Mouse (Mus musculus): ENCODE data around the gene Mfap2. TPM values are rescaled to one million over a fixed set of nuclear protein-coding genes. Genes with fewer than 3 reads are reported as not detected.

Gene Mfap2
- 8.8 and 9.5 TPM in 2 replicates for polyA plus RNA-seq (2012; rRNA removed)

DNA sequence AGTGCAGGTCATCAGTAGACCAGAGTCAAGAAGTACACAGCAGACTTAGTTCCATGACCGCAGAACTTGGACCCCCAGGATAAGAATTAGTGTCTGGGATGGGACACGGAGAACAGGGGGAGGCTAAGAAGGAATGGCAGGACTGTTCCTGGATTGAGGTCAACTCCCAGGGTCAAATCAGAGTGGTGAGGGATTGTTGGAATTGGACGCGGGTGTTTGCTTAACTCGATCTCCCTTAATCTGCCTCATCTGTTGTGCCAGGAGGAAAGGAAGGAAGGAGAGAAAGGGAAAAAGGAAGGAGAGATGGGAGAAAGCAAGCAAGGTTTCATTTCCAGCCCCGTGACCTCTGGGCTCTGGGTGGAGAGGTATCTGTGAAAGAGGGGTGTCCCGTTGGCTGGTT is at the start of gene Mfap2:
Mfap2 (plus strand) TSS at position 301 of the 400 bp plus-strand sequence.
- DNase-seq (ENCODE audit: extremely low spot score in 1 of 2, low spot score in 1 of 2) = no peak

DNA sequence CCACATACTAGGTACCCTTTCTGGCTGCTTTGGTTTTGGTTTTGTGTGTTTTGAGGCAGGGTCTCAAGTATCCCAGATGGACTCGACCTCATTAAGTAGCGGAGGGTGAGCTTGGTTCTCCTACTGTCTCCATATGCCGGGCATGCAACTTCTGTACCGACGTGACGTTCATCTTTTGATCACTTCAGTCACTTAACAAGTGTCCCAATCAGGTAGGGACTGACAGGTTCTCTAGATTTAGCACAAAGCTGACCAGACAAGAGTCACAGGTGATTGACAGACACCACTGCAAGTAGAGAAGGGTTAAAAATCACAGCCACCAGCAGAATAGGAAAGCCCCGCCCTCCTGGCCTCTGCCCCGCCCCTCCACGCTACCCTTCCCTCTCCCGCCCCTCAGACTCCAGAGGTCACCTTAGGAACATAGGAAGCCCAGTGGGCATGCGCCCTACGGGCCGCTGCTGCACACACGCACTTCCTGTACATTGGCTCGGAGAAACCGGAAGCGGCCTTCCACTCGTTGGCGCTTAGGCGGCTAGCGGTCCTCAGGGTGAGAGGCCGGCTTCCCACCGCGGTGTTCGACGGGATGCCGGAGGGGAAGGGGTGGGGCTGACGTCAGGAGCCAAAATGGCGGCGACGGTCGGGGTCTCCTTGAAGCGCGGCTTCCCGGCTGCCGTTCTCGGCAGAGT is 49.3 kb upstream of the Mfap2 start, which contains the start of gene Sdhb:
Sdhb (plus strand) TSS at position 423 of the 686 bp plus-strand sequence.
- peak; percentile 96 to 97 for DNase-seq (ENCODE audit: extremely low spot score in 1 of 2, low spot score in 1 of 2)

DNA sequence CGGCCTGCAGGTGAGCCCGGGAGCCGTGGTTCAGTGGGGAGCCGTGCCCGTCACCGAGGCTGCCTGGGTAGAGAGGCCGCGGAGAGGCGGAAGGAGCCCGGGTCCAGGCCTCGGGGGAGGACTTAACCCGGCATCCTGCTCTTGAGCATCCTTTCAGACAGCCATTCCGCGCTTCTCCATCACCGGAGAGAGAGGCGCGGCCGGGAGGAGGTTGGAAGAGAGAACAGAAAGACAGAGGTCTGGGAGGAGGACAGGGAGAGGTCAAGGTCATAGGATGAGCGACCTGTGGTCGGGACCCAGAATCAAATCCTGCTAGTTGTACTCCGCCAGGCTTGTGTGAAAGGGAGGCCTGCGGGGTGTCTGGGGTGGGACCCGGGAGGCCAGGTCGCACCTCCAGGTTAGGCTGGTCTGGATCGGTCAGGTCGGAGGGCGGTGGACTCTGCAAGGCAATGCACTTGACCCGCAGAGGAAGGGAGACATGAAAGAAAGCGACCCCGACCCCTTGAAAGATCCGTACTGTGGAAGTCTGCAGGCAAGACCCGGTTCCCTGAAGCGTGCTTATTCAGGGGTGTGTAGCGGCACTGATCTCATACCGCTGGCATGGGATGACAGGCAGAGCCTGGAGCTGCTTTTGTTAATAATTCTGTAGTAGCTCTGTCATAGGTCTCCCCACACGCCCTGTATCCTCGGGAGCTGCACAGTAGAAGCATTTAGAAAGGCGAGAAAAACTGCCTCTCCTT is 48.6 kb upstream of the Mfap2 start:
- DNase-seq (ENCODE audit: extremely low spot score in 1 of 2, low spot score in 1 of 2) = no peak

DNA sequence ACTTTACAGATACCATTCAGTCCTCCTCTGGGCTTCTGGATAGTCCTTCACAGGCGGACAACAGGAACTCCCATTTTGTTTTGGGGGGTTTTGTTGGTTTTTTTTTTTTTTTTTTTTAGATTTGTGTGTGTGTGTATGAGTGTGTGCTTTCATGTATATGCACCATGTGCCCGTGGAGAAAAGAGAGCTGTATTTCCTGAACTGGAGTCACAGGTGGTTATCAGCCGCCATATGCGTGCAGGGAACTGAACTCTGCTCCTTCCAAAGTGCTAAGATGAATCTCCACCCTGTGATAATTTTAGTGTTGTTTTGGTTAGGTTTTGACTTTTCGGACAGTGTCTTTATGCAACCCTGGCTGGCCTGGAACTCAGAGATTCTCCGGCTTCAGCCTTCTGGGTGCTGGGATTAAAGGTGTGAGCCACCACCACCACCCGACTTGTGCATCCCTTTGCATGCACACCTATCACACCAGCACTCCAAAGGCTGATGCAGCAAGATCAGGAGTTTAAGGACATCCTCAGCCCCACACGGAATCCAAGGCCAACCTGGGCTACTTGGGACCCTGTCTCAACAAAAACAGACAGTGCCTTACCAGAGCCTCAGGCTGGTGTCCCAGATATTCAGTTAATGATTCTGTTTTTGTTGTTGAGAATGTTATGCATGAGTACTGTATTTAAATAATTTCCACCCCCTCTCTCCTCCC is 47.9 kb upstream of the Mfap2 start:
- no peak for DNase-seq (ENCODE audit: extremely low spot score in 1 of 2, low spot score in 1 of 2)

DNA sequence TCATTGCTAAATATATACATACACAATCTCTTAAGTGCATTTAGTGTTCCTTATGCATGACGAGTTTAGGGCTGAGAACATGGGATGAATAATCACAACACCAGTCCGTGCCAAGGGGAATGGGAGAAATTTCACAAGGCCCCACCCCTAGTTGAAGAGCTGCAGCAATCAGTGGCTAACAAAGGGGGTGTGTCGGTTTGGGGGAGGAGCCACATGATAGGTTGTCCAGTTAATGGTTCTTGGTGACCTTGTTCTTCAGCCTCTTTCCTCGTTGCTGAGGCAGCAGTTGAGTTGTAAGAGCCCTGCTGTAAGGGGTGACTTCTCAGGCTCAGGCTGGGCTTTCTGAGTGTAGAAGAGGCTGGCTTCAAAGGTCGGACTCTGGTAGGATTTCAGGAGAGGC is 47.3 kb upstream of the Mfap2 start:
- no peak for DNase-seq (ENCODE audit: extremely low spot score in 1 of 2, low spot score in 1 of 2)

GRCm38 (mm10) chr4:140963941-140964597 is 46.1 kb upstream of the Mfap2 start:
- DNase-seq (ENCODE audit: extremely low spot score in 1 of 2, low spot score in 1 of 2) = peak in 1 of 2 experiments; percentile 61

DNA sequence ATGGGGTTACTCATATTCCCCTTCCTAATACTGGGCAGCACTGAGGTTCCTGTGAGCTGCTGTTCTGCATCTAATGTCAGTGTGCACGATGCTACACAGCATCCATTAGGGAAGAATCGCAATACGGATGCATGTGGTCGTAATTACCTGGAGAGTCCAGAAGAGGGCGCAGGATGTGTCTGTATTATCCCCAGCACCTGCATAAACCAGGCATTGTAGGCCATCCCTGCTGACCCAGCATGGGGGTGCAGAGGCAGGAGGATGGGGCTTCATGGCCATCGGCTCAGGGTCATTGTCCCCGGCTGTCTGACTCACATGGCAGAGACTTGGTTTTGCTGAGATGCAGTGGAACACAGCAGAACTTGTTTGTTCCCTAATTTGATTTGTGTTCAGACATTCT is 45.6 kb upstream of the Mfap2 start:
- peak in 1 of 2 experiments; percentile 91 for DNase-seq (ENCODE audit: extremely low spot score in 1 of 2, low spot score in 1 of 2)

DNA sequence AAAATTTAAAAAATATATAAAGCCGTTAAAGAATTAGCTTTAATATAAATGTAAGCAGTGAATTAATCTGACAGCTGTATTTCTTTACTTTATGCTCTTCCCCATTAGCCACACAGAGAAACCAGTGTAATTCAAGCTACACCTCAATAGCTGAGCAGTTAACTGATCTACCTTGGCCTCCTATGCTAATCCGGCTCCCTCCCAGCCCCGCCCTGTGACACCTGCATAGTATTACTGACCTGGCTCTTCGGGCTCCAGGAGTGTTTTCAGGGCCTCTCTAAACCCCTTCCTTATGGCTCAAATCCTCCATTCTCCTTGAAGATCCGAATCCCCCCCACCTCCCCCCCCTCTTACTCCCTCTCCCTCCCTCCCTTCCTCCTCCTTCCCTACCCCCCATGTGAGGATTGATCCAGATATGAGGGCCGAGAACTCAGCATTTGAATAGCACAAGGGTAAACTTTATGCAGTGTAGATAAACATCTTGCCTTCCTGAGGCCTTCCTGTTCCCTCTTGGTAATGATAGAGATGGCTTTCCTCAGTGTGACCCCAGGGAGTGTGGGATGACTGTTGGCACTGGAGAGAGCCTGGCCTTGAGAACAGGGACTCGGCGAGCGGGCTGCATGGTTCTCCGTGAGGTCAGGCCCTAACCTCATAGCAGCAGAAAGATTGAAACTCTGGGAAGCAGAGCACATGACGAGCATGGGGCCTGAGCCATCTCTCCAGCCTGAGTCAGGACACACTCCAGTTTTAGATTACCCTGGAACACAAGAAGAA is 42.6 kb upstream of the Mfap2 start:
- DNase-seq (ENCODE audit: extremely low spot score in 1 of 2, low spot score in 1 of 2) = no peak

GRCm38 (mm10) chr4:140971691-140972090 is 38.5 kb upstream of the Mfap2 start:
- no peak for DNase-seq (ENCODE audit: extremely low spot score in 1 of 2, low spot score in 1 of 2)

DNA sequence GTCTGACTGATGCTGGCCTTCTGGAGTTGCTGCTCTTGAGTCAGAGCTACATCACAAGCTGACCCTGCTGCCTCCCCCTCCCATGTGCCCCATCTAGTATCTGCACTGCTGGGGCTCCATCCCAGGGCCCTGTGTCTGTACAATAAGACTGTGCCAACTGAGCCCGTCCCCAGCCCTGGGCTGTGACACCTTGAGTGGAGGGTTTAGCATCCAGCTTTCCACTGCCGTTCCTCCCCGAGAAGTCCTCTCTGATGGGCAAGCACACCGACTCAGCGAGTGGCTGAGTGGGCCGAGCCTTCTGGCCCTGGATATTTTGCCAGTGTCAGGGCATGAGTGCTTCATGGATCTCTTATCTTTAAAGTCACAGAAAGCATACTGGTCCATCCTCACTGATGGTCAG is 35.8 kb upstream of the Mfap2 start:
- no peak for DNase-seq (ENCODE audit: extremely low spot score in 1 of 2, low spot score in 1 of 2)

GRCm38 (mm10) chr4:140975356-140975755 is 34.9 kb upstream of the Mfap2 start:
- no peak for DNase-seq (ENCODE audit: extremely low spot score in 1 of 2, low spot score in 1 of 2)

- DNase-seq (ENCODE audit: extremely low spot score in 1 of 2, low spot score in 1 of 2) = no peak
Observed at GRCm38 (mm10) chr4:140977278-140977677, 32.9 kb upstream of the Mfap2 start.

DNA sequence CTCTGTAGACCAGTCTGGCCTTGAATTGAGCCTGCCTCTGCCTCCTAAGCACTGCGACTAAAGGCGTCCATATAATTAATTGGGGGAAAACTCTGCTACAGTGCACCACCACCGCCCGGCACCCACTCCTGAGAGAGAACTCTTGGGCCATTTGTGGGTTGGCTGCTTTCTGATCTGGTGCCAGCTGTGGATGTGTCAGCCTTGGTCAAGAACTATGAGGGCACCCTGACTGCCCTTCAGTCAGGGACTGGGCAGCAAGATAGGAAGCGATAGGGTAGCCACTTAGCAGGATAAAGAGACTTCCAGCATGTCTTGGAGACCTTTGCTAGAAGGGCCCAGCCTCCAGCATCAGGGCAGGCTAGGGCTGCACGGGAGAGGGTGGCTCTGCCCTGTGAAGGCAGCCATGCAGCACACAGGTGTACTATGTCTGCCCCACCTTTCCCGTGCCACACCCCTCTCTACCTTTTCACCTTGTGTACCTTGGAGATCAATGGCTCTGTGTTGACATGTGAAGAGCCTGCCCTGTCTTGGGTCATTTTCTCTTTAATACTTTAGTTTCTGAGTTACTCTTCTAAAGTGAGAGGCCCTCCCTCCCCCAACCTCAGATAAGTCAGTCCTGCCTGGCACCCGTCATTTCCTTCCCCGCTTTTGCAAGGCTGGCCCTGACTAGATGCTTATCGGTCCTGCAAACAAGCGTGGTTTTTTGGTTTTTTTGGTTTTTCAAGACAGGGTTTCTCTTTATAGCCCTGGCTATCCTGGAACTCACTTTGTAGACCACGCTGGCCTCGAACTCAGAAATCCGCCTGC is 32.1 kb upstream of the Mfap2 start:
- DNase-seq (ENCODE audit: extremely low spot score in 1 of 2, low spot score in 1 of 2) = no peak

DNA sequence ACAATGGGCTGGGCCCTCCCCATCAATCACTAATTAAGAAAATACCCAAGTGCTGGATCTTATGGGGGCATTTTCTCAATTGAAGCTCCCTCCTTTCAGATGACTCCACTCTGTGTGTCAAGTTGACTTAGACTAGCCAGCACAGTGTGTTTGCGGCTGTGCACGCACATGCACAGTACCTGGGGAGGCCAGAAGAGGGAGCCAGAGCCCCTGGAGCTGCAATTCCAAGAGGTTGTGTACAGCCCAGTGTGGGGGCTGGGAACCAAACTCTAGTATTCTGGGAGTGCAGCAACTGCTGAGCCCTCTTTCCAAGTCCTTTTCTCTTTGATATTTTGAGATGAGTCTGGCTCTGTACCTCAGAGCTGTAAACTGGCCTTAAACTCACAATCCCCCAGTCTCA is 28.6 kb upstream of the Mfap2 start:
- no peak for DNase-seq (ENCODE audit: extremely low spot score in 1 of 2, low spot score in 1 of 2)

- DNase-seq (ENCODE audit: extremely low spot score in 1 of 2, low spot score in 1 of 2) = no peak
Observed at GRCm38 (mm10) chr4:140982808-140983207, 27.4 kb upstream of the Mfap2 start.

GRCm38 (mm10) chr4:140983442-140983841 is 26.8 kb upstream of the Mfap2 start:
- peak in 1 of 2 experiments; percentile 51 for DNase-seq (ENCODE audit: extremely low spot score in 1 of 2, low spot score in 1 of 2)

DNA sequence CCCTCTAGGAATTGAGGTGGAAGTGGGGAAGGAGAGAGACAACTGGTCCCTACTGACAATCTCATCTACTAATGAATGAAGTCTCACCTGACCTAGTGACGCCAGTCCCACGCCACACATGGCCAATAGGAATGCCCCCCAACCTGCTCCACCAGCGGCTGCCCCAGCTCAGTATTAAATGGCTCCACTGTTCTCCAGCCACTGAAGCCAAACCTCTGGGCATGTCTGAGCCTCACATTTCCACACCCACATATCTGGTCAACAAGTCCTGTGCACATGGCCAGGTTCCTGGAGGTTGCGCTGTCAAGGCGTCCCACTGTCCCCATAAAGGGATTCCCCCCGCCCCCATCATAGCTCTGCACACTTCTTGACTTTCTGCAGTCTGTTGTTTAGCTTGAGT is 25.7 kb upstream of the Mfap2 start:
- DNase-seq (ENCODE audit: extremely low spot score in 1 of 2, low spot score in 1 of 2) = no peak

DNA sequence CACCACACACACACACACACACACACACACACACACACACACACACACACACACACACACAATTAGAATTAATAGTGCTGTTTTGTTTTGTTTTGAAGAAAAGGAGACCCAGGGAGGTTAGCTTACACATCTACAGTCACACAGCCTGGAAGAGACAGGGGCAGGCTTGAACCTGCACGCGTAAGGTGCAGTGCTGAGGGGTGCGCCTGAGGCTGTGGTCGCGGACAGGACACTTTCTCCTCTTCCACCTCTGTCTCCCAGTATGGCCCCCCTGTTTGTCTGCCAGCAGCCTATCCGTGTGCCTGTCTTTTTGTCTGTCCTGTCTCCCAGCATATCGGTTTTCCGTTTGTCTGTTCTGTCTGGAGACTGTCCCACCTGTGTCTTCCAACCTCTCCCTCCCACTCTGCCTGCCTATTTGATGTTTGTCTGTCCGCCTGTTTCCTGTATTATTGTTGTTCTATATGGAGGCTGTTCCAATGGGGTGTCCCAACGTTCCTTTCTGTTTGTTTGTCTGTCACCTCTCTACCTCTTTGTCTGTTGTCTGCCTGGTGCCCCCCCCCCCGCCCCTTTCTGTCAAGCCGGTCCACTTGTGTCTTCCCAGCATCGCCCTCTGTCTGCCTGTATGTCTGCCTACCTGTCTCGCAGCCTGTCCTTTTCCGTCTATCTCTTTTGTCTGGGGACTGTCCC is 24.1 kb upstream of the Mfap2 start:
- no peak for DNase-seq (ENCODE audit: extremely low spot score in 1 of 2, low spot score in 1 of 2)

Measured in frontal cortex, adult 2 months (tissue).